Mouse (Mus musculus): ENCODE results near the gene Gatb. TPM values are rescaled to one million over a fixed set of nuclear protein-coding genes. Genes with fewer than 3 reads are reported as not detected.

Gene Gatb
- polyA plus RNA-seq (2016; fragmentation: Nextera tagmentation; extraction: Ambion mirVana), result 20.3 and 25.3 TPM in 2 replicates

DNA sequence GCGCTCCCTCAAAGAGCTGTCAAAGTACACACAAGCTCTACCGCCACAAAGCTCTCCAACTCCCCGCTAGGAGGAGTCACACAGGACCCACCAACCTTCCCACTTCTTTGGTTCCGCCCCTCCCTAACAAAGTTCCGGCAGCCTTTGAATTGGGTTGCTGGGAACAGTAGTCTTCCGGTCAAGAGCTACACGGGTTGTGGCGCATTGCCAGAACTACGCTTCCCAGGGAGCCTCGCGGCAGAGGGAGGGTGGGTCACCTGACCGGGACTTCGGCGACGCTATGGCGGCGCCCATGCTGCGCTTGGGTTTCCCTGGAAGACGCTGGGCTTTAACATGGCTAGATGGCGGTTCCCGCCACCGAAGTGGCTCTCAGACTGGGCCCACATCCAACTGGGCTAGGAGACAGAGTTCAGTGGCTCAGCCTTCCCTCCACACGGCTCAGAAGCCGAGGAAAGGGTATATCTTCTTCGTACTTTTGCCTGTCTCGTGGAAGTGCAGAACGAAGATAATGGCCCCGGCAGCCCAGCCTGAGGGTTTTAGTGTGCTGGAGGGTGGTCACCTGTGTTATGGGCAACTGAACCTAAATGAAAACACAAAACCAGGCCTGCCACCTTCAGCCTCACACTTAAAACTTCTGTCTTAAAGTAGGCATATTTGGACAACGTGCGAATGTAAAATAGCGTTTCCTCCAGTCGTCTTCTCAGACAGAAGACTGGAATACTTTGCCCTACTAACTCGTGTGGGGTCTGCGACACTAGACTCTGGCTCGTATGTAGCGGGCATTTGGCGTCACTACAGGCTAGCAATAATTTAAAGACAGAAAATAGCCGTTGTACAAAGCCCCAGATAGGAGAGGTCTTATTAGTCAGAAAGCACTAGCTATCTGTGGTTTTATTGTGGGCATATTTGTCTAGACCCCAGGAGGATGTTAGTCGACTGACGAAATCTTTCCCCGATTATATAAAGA, at the start of gene Gatb:
Gatb (plus strand) TSS at position 256 of the 967 bp plus-strand sequence.
- Histone ChIP-seq H3K9me3 (no peaks in the 10 kb centered on the region), H3K9ac (peak within 1 kb of the TSS; percentile 63), H3K36me3 (replicated peaks) (no peaks in the 10 kb centered on the region), H3K4me2 (peak within 1 kb of the TSS; percentile 65), H3K27ac (peak within 1 kb of the TSS; percentile 65; the same call in 1 of the 2 replicates), H3K4me1 (0 out of 2 replicates have a peak, but pooled peaks cover 3% of the 10 kb centered on the region), H3K27me3 (no peaks in the 10 kb centered on the region), H3K4me3 (replicated peaks) (peak within 1 kb of the TSS; percentile 66)
- 3% methylated on average over 41 of the region's 41 CpGs for WGBS
- peak; percentile 99 for ATAC-seq (ENCODE audit: low FRiP score)

- no peaks in the 10 kb centered on the region for H3K36me3 ChIP-seq (replicated peaks)
- H3K4me2 ChIP-seq, result no peak overlapping the region
- H3K27ac ChIP-seq, result no peak overlapping the region
- H3K4me3 ChIP-seq (replicated peaks), result no peak overlapping the region
- 92% methylated on average over 8 of the region's 8 CpGs for WGBS
- H3K27me3 ChIP-seq, result no peaks in the 10 kb centered on the region
- no peak overlapping the region for H3K9ac ChIP-seq
- no peak for ATAC-seq (ENCODE audit: low FRiP score)
- no peaks in the 10 kb centered on the region for H3K9me3 ChIP-seq
- H3K4me1 ChIP-seq, result peaks cover 7% of the 10 kb centered on the region; the same call in 1 of the 2 replicates
Observed at GRCm38 (mm10) chr3:85530601-85531161, 43.2 kb upstream of the Gatb start.

DNA sequence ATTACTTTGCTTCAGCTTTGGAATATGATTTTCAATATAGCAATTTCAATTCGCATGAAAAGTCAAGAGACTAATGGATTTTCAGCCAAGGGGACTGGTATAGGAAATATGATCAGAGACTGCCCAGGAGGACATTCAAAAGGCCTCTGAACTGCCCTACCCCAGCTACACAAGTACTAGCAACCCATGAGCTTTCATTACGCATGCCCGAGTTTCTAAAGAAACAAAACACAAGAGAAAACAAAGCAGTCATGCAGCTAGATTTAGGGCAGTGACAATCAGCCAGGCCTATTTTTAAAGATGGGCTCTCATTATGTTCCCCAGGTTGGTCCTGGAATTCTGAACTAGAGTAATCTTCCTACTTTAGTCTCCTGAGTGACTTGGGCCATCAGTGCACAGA, 41.5 kb upstream of the Gatb start:
- no peak overlapping the region for H3K27ac ChIP-seq
- no peak overlapping the region for H3K9ac ChIP-seq
- no peak overlapping the region for H3K4me3 ChIP-seq (replicated peaks)
- no peak for ATAC-seq (ENCODE audit: low FRiP score)
- H3K27me3 ChIP-seq, result no peaks in the 10 kb centered on the region
- H3K36me3 ChIP-seq (replicated peaks), result no peaks in the 10 kb centered on the region
- 29% methylated on average over 3 of the region's 3 CpGs for WGBS
- H3K4me1 ChIP-seq, result peaks cover 11% of the 10 kb centered on the region
- H3K9me3 ChIP-seq, result no peaks in the 10 kb centered on the region
- H3K4me2 ChIP-seq, result no peak overlapping the region; the same call in 1 of the 2 replicates

GRCm38 (mm10) chr3:85535042-85535441, 38.9 kb upstream of the Gatb start:
- Histone ChIP-seq H3K27ac (no peak overlapping the region), H3K9ac (no peak overlapping the region), H3K27me3 (no peaks in the 10 kb centered on the region), H3K4me1 (peaks cover 11% of the 10 kb centered on the region), H3K36me3 (replicated peaks) (no peaks in the 10 kb centered on the region), H3K4me3 (replicated peaks) (no peak overlapping the region), H3K4me2 (no peak overlapping the region), H3K9me3 (no peaks in the 10 kb centered on the region)
- no peak for ATAC-seq (ENCODE audit: low FRiP score)
- 89% methylated on average over 3 of the region's 3 CpGs for WGBS

DNA sequence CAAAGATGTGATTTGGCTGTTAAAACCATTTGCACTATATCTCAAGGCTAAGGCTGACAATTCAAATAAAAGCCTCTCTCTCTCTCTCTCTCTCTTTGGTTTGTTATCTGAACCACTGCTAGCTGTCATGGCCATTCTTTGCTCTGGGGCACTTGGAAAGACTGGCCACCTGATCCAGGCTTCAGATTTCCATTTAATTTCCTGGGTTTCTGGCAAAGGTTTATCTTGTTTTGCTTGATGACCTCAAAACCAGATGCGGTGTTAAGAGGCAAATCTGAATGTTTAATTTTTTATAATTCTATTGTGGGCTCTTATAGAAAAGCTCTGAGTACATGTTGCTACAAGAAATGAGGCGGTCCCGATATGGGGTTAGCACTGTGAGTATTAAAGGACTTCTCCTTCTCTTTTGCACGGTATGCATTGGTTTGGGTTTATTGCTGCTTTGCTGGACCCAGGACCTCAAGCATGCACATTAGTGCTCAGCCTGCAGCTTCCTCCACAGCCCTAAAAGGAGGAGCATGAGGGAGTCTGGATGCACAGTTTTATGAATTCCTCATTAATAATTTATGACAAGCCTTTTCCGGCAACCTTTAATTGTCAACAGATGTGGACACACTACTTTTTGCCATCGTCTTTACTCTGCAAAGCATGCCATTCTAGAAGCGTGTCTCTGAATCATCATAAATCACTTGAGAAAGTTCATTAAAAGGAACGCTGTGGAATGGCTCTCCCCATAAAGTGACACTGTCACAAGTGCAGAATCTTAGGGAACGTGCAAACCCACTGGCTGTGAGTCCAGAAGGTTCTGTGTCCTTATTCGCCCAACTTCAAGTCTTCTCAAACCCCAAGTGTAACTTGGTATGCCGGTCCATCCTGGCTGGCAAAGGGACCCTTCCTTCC, 38.0 kb upstream of the Gatb start:
- peaks cover 11% of the 10 kb centered on the region for H3K4me1 ChIP-seq
- H3K36me3 ChIP-seq (replicated peaks), result no peaks in the 10 kb centered on the region
- no peak overlapping the region for H3K4me2 ChIP-seq
- H3K27ac ChIP-seq, result no peak overlapping the region
- WGBS, result 84% methylated on average over 11 of the region's 11 CpGs
- H3K9ac ChIP-seq, result no peak overlapping the region
- no peak overlapping the region for H3K4me3 ChIP-seq (replicated peaks)
- H3K9me3 ChIP-seq, result no peaks in the 10 kb centered on the region
- H3K27me3 ChIP-seq, result no peaks in the 10 kb centered on the region
- ATAC-seq (ENCODE audit: low FRiP score), result no peak

- Histone ChIP-seq H3K9ac (no peak overlapping the region), H3K9me3 (no peaks in the 10 kb centered on the region), H3K36me3 (replicated peaks) (no peaks in the 10 kb centered on the region), H3K4me2 (no peak overlapping the region), H3K27ac (no peak overlapping the region), H3K4me3 (replicated peaks) (no peak overlapping the region), H3K4me1 (no peaks in the 10 kb centered on the region), H3K27me3 (no peaks in the 10 kb centered on the region)
- no peak for ATAC-seq (ENCODE audit: low FRiP score)
- WGBS, result 73% methylated on average over 3 of the region's 3 CpGs
Observed at GRCm38 (mm10) chr3:85542765-85543164, 31.2 kb upstream of the Gatb start.

- WGBS, result 69% methylated on average over 2 of the region's 2 CpGs
- H3K4me3 ChIP-seq (replicated peaks), result no peak overlapping the region
- no peak overlapping the region for H3K27ac ChIP-seq
- no peak for ATAC-seq (ENCODE audit: low FRiP score)
- no peak overlapping the region for H3K4me2 ChIP-seq
- H3K9me3 ChIP-seq, result no peaks in the 10 kb centered on the region
- no peaks in the 10 kb centered on the region for H3K4me1 ChIP-seq
- no peaks in the 10 kb centered on the region for H3K36me3 ChIP-seq (replicated peaks)
- H3K27me3 ChIP-seq, result no peaks in the 10 kb centered on the region
- H3K9ac ChIP-seq, result no peak overlapping the region
Observed at GRCm38 (mm10) chr3:85543652-85544051, 30.3 kb upstream of the Gatb start.

DNA sequence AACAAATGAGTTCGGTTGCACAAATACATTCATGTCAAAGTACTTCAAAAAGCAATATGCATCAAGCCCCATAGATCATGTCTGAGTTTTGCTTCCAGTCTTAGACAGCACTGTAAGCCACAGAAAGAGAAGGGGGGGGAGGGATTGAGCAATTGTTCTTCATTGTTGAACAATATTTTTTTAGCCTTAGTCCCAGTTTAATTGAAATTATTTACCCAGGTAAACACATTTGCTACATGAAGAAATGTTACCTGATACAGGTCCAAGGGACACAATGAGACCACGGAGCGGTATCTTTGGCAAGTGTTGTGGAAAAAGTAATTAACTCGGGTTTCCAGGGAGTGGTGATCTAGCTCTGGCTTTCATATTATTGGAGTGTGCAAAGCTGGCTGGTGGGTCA, 23.6 kb upstream of the Gatb start:
- no peak overlapping the region for H3K27ac ChIP-seq
- H3K27me3 ChIP-seq, result no peaks in the 10 kb centered on the region
- 81% methylated on average over 4 of the region's 4 CpGs for WGBS
- H3K4me2 ChIP-seq, result no peak overlapping the region
- no peak overlapping the region for H3K4me3 ChIP-seq (replicated peaks)
- no peaks in the 10 kb centered on the region for H3K36me3 ChIP-seq (replicated peaks)
- no peaks in the 10 kb centered on the region for H3K9me3 ChIP-seq
- H3K4me1 ChIP-seq, result peaks cover 6% of the 10 kb centered on the region; the same call in 1 of the 2 replicates
- no peak for ATAC-seq (ENCODE audit: low FRiP score)
- no peak overlapping the region for H3K9ac ChIP-seq

GRCm38 (mm10) chr3:85551352-85551751, 22.6 kb upstream of the Gatb start:
- no peak overlapping the region for H3K27ac ChIP-seq
- no peaks in the 10 kb centered on the region for H3K36me3 ChIP-seq (replicated peaks)
- no peaks in the 10 kb centered on the region for H3K27me3 ChIP-seq
- no peak for ATAC-seq (ENCODE audit: low FRiP score)
- H3K4me2 ChIP-seq, result no peak overlapping the region
- whole genome bisulfite sequencing, result 70% methylated on average over 2 of the region's 2 CpGs
- no peak overlapping the region for H3K9ac ChIP-seq
- H3K4me1 ChIP-seq, result peaks cover 6% of the 10 kb centered on the region; the same call in 1 of the 2 replicates
- no peaks in the 10 kb centered on the region for H3K9me3 ChIP-seq
- H3K4me3 ChIP-seq (replicated peaks), result no peak overlapping the region

GRCm38 (mm10) chr3:85553731-85554277, 20.1 kb upstream of the Gatb start:
- H3K27me3 ChIP-seq, result no peaks in the 10 kb centered on the region
- ATAC-seq (ENCODE audit: low FRiP score), result no peak
- H3K9me3 ChIP-seq, result no peaks in the 10 kb centered on the region
- no peaks in the 10 kb centered on the region for H3K36me3 ChIP-seq (replicated peaks)
- no peak overlapping the region for H3K9ac ChIP-seq
- 87% methylated on average over 6 of the region's 6 CpGs for WGBS
- no peak overlapping the region for H3K4me2 ChIP-seq
- H3K27ac ChIP-seq, result no peak overlapping the region
- peaks cover 6% of the 10 kb centered on the region; the same call in 1 of the 2 replicates for H3K4me1 ChIP-seq
- no peak overlapping the region for H3K4me3 ChIP-seq (replicated peaks)

DNA sequence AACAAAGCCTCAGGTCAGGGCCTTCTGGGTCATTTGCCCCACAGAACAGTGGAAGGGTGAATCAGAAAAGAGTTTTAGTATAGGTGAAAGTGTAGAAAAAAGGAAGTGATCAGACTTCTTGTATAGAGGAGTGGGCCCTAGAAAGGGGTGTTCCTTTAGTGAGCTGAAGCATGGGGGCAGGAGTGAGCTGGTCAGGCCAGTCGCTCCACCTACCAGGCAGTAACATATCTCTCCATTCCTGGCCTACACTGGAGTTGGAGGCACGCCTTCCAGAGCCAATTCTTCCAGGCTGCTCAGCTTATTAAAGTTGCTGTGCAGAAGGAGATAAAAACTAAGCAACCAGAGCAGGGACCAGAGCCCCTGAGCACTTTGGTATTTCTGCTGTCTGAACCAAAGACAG, 9.3 kb upstream of the Gatb start:
- no peaks in the 10 kb centered on the region for H3K27me3 ChIP-seq
- H3K9ac ChIP-seq, result no peak overlapping the region
- H3K4me3 ChIP-seq (replicated peaks), result no peak overlapping the region
- H3K36me3 ChIP-seq (replicated peaks), result no peaks in the 10 kb centered on the region
- no peak overlapping the region for H3K4me2 ChIP-seq
- no peaks in the 10 kb centered on the region for H3K9me3 ChIP-seq
- no peak overlapping the region for H3K27ac ChIP-seq
- no peak for ATAC-seq (ENCODE audit: low FRiP score)
- WGBS, result 61% methylated on average over 2 of the region's 2 CpGs
- no peaks in the 10 kb centered on the region for H3K4me1 ChIP-seq
